Mouse (Mus musculus) skeletal muscle tissue, postnatal 0 days (tissue): Measurements from ENCODE around the gene Fam110c. TPM values are rescaled to one million over a fixed set of nuclear protein-coding genes. Genes with fewer than 3 reads are reported as not detected.

Experiments
- polyA plus RNA-seq: library from polyadenylated mRNA; unstranded; fragments of >200 nt; fragmentation: Nextera tagmentation; extraction: Ambion mirVana; gene quantifications from 2 replicates; pipeline ENCODE4 v1.2.1, GENCODE M21; 2015

The Fam110c gene
- polyA plus RNA-seq = 0.28 and 2.4 TPM in 2 replicates

DNA sequence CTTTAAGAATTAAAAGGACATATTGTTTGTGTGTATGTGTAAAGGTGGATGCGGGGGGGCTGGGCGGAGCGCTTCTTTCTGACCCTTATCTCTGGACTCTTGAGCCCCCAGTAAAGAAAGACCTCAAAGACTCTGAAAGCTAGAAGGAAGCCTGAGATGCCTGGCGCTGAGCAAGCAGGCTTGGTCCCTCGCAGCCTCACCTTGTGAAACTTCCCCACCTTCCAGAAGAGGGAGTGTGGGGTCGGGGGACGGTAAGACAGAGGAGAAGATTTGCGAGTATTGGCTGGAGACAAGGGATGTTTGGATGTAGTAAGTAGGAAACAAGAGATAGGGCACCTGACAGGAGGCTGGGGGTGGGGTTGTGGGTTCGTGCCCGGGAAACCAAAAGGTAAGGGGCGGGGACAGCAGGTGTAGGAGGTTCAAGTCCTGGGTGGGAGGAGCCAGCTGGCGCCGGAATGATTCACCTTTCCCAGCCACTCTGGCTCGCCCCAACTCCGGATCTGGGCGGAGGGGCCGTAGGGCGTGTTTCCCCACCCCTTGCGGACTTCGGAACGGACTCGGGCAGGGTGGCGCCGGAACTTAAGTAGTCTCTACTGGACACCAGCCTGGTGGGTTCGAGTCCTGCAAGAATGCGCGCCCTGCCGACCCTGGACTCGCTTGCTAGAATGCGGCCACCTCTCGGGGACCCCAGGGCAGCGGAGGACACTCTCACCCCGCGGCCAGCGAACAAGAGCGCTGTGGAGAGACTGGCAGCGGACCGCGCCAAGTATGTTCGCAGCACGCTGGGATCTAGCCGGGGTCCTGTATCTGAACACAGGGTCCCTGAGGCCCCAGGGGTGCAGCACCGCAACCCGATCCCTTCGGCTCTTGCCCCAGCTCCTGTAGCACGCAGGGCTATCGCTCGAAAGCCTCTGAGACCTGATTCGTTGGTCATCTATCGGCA lies at the start of gene Fam110c:
TSS of gene Fam110c (plus strand) at position 450 of the 943 bp plus-strand sequence.

Other genes starting within 250 kb of the Fam110c start
- gene Alkal2, start 189.5 kb upstream of the Fam110c start, polyA plus RNA-seq = 1.3 and 2.1 TPM in 2 replicates
- gene Acp1, start 162.3 kb upstream of the Fam110c start, polyA plus RNA-seq = 90.1 and 93.5 TPM in 2 replicates
- 2.8 and 3.0 TPM in 2 replicates for gene Sh3yl1, start 162.2 kb upstream of the Fam110c start, polyA plus RNA-seq
- gene Gm6993, start 166.9 kb downstream of the Fam110c start, polyA plus RNA-seq = not detected in 2 replicates
- gene Lamb1, start 191.4 kb downstream of the Fam110c start, polyA plus RNA-seq = 47.2 and 54.0 TPM in 2 replicates